Mouse (Mus musculus) bone marrow, adult 2 months (tissue): ENCODE measurements at regions not wholly inside any gene's neighbourhood (a gene's known extent, or its start where the extent isn't known, plus 50 kb on each side); places are given as distances from the start of the nearest gene placed in this dataset.

Experiments
- H3K27ac ChIP-seq: fragments of 200-500 bp; 2 replicates; pipeline ENCODE4 v1.5.1; 2012; ENCODE audit warnings: low read depth, mild to moderate bottlenecking, control low read depth, inconsistent platforms, low read length; ENCODE audit not compliant: control insufficient read depth, poor library complexity, insufficient read depth
- H3K4me1 ChIP-seq: fragments of 200-500 bp; 2 replicates; pipeline ENCODE4 v1.6.1; 2011; ENCODE audit warnings: low read length; ENCODE audit not compliant: control insufficient read depth, insufficient read depth
- H3K4me3 ChIP-seq: fragments of 200-500 bp; replicated peaks from 2 replicates; pipeline ENCODE3; 2011; ENCODE audit warnings: mild to moderate bottlenecking, low read depth, low read length, control low read depth; ENCODE audit not compliant: control insufficient read depth
- CTCF ChIP-seq: fragments of 200-500 bp; IDR thresholded peaks from 2 replicates; pipeline ENCODE4 v1.5.1; 2011; ENCODE audit warnings: low read length, control low read depth; ENCODE audit not compliant: control insufficient read depth, insufficient read depth
- POLR2A ChIP-seq: fragments of 200-500 bp; IDR thresholded peaks from 2 replicates; pipeline ENCODE4 v1.6.1; 2011; ENCODE audit warnings: low read depth, mild to moderate bottlenecking, control low read depth, low read length, borderline replicate concordance; ENCODE audit not compliant: control insufficient read depth
- WGBS: fragments of 180-500 bp; shearing (Covaris S2); methylation state at CpG from one replicate; pipeline ENCODE4 v1.1.7; 2018; 5-methylcytosine and 5-hydroxymethylcytosine counted together

- no peak for TF ChIP-seq CTCF
- no peaks in the 10 kb centered on the region for H3K4me1 ChIP-seq
- 76% methylated on average over 5 of the region's 5 CpGs for WGBS
- no peak overlapping the region for H3K27ac ChIP-seq
- no peak overlapping the region for H3K4me3 ChIP-seq
Measured at GRCm38 (mm10) chr7:124914061-124914460, 530.4 kb upstream of the Kdm8 start.

GRCm38 (mm10) chr7:124914479-124914878 is 530.0 kb upstream of the Kdm8 start:
- H3K27ac ChIP-seq = no peak overlapping the region
- 65% methylated on average over 4 of the region's 4 CpGs for WGBS
- no peaks in the 10 kb centered on the region for H3K4me1 ChIP-seq
- H3K4me3 ChIP-seq = no peak overlapping the region
- TF ChIP-seq CTCF (no peak), POLR2A (no peak)

- Histone ChIP-seq H3K4me3 (no peak overlapping the region), H3K27ac (no peak overlapping the region), H3K4me1 (no peaks in the 10 kb centered on the region)
- WGBS = 65% methylated on average over 6 of the region's 6 CpGs
- TF ChIP-seq POLR2A = no peak
- no peak for TF ChIP-seq CTCF
Measured at GRCm38 (mm10) chr7:124914972-124915371, 529.5 kb upstream of the Kdm8 start.

- Histone ChIP-seq H3K4me1 (no peaks in the 10 kb centered on the region), H3K4me3 (no peak overlapping the region), H3K27ac (no peak overlapping the region)
- TF ChIP-seq POLR2A (no peak), CTCF (no peak)
- 56% methylated on average over 5 of the region's 5 CpGs for WGBS
Measured at GRCm38 (mm10) chr7:124915637-124916036, 528.8 kb upstream of the Kdm8 start.

- Histone ChIP-seq H3K27ac (no peak overlapping the region), H3K4me3 (no peak overlapping the region), H3K4me1 (no peaks in the 10 kb centered on the region)
- TF ChIP-seq CTCF (no peak), POLR2A (no peak)
- 67% methylated on average over 5 of the region's 5 CpGs for WGBS
Measured at GRCm38 (mm10) chr7:124917606-124918120, 526.8 kb upstream of the Kdm8 start.

- WGBS = 77% methylated on average over 7 of the region's 7 CpGs
- Histone ChIP-seq H3K4me1 (no peaks in the 10 kb centered on the region), H3K27ac (no peak overlapping the region), H3K4me3 (no peak overlapping the region)
- TF ChIP-seq POLR2A (no peak), CTCF (no peak)
Measured at GRCm38 (mm10) chr7:124922806-124923205, 521.7 kb upstream of the Kdm8 start.

GRCm38 (mm10) chr7:124933573-124933972 is 510.9 kb upstream of the Kdm8 start:
- no peak overlapping the region for H3K27ac ChIP-seq
- no peaks in the 10 kb centered on the region for H3K4me1 ChIP-seq
- H3K4me3 ChIP-seq = no peak overlapping the region
- TF ChIP-seq POLR2A = no peak
- TF ChIP-seq CTCF = no peak
- WGBS = 60% methylated on average over 3 of the region's 3 CpGs

GRCm38 (mm10) chr7:124939357-124939756 is 505.1 kb upstream of the Kdm8 start:
- WGBS = 58% methylated on average over 1 of the region's 1 CpGs
- TF ChIP-seq CTCF = no peak
- no peak overlapping the region for H3K27ac ChIP-seq
- no peaks in the 10 kb centered on the region for H3K4me1 ChIP-seq
- no peak overlapping the region for H3K4me3 ChIP-seq

- TF ChIP-seq CTCF (no peak), POLR2A (no peak)
- WGBS = 56% methylated on average over 4 of the region's 4 CpGs
- Histone ChIP-seq H3K4me1 (no peaks in the 10 kb centered on the region), H3K27ac (no peak overlapping the region), H3K4me3 (no peak overlapping the region)
Measured at GRCm38 (mm10) chr7:124941527-124941926, 502.9 kb upstream of the Kdm8 start.

GRCm38 (mm10) chr7:124946424-124946823 is 498.1 kb upstream of the Kdm8 start:
- 50% methylated on average over 1 of the region's 1 CpGs for WGBS
- no peak overlapping the region for H3K4me3 ChIP-seq
- H3K4me1 ChIP-seq = no peaks in the 10 kb centered on the region
- no peak overlapping the region for H3K27ac ChIP-seq
- TF ChIP-seq CTCF = no peak
